Comparison of ENCODE assay signal across 9 mouse cellular contexts in genomic region chr4:3090378-3090735, GRCm38 (mm10).
DNase-seq lines count a peak whose midpoint lies in the region; ATAC-seq and TF ChIP-seq lines count a peak whose summit lies in the region.
"Had no signal": no experiment of that assay in that cellular context is flagged by ENCODE, and none has a peak within 500 bp of the region (broad histone marks: within the 10 kb centered on the region; RNA-seq: fewer than 3 reads in every experiment).

No protein-coding gene starts in this region.

- no peaks in the 10 kb centered on the region for H3K27me3 ChIP-seq in hindbrain, embryonic 10.5 days (ENCODE audit: insufficient read depth, poor library complexity, severe bottlenecking)
- H3K27me3 ChIP-seq in hindbrain, embryonic 12.5 days: no peaks in the 10 kb centered on the region
- no peaks in the 10 kb centered on the region for H3K27me3 ChIP-seq in G1E (ENCODE audit: insufficient read depth, low read length)
- no peaks in the 10 kb centered on the region for H3K27me3 ChIP-seq in embryonic facial prominence, embryonic 13.5 days
- no peaks in the 10 kb centered on the region for H3K27me3 ChIP-seq in midbrain, embryonic 12.5 days

- H3K4me1 ChIP-seq in hindbrain, embryonic 10.5 days (replicated peaks): no peaks in the 10 kb centered on the region
- no peaks in the 10 kb centered on the region for H3K4me1 ChIP-seq in hindbrain, embryonic 12.5 days
- no peaks in the 10 kb centered on the region for H3K4me1 ChIP-seq in G1E (ENCODE audit: insufficient read depth, low read depth, low read length)
- no peaks in the 10 kb centered on the region for H3K4me1 ChIP-seq in embryonic facial prominence, embryonic 13.5 days
- no peaks in the 10 kb centered on the region for H3K4me1 ChIP-seq in midbrain, embryonic 12.5 days

- no peaks in the 10 kb centered on the region for H3K36me3 ChIP-seq in hindbrain, embryonic 10.5 days
- H3K36me3 ChIP-seq in hindbrain, embryonic 12.5 days: no peaks in the 10 kb centered on the region
- H3K36me3 ChIP-seq in G1E (replicated peaks): no peaks in the 10 kb centered on the region
- no peaks in the 10 kb centered on the region for H3K36me3 ChIP-seq in embryonic facial prominence, embryonic 13.5 days
- H3K36me3 ChIP-seq in midbrain, embryonic 12.5 days: no peaks in the 10 kb centered on the region

- no peak overlapping the region for H3K4me2 ChIP-seq in hindbrain, embryonic 12.5 days (replicated peaks)
- no peak overlapping the region for H3K4me2 ChIP-seq in embryonic facial prominence, embryonic 13.5 days
- no peak overlapping the region for H3K4me2 ChIP-seq in midbrain, embryonic 12.5 days (replicated peaks)

- DNase-seq in hindbrain, embryonic 10.5 days (ENCODE audit: low spot score): peak; percentile 2
- no peak for DNase-seq in G1E (ENCODE audit: low spot score)
- no peak for DNase-seq in cerebellum, adult 9-11 months
- DNase-seq in layer of hippocampus, adult 8-10 months (ENCODE audit: low spot score in 2 of 2): no peak
- no peak for DNase-seq in kidney, postnatal 10 days

- H3K9me3 ChIP-seq in hindbrain, embryonic 10.5 days: peaks cover 55% of the 10 kb centered on the region
- H3K9me3 ChIP-seq in hindbrain, embryonic 12.5 days (replicated peaks): peaks cover 48% of the 10 kb centered on the region
- peaks cover 21% of the 10 kb centered on the region for H3K9me3 ChIP-seq in G1E (replicated peaks)
- H3K9me3 ChIP-seq in embryonic facial prominence, embryonic 13.5 days: peaks cover 43% of the 10 kb centered on the region
- H3K9me3 ChIP-seq in midbrain, embryonic 12.5 days: peaks cover 53% of the 10 kb centered on the region

- no peak overlapping the region for H3K27ac ChIP-seq in hindbrain, embryonic 10.5 days
- H3K27ac ChIP-seq in hindbrain, embryonic 12.5 days: no peak overlapping the region
- H3K27ac ChIP-seq in embryonic facial prominence, embryonic 13.5 days: no peak overlapping the region
- H3K27ac ChIP-seq in midbrain, embryonic 12.5 days (replicated peaks): no peak overlapping the region

- 73% methylated on average over 11 of the region's 11 CpGs for WGBS in hindbrain, embryonic 10.5 days
- 74% methylated on average over 11 of the region's 11 CpGs for WGBS in hindbrain, embryonic 12.5 days
- 73% methylated on average over 11 of the region's 11 CpGs for WGBS in embryonic facial prominence, embryonic 13.5 days
- 70% methylated on average over 11 of the region's 11 CpGs for WGBS in midbrain, embryonic 12.5 days

- H3K9ac ChIP-seq in hindbrain, embryonic 12.5 days: no peak overlapping the region
- no peak overlapping the region for H3K9ac ChIP-seq in embryonic facial prominence, embryonic 13.5 days
- H3K9ac ChIP-seq in midbrain, embryonic 12.5 days (replicated peaks): no peak overlapping the region

- no peak overlapping the region for H3K4me3 ChIP-seq in hindbrain, embryonic 10.5 days
- no peak overlapping the region for H3K4me3 ChIP-seq in hindbrain, embryonic 12.5 days
- H3K4me3 ChIP-seq in G1E (ENCODE audit: low read depth, low read length): no peak overlapping the region
- no peak overlapping the region for H3K4me3 ChIP-seq in embryonic facial prominence, embryonic 13.5 days
- H3K4me3 ChIP-seq in midbrain, embryonic 12.5 days: no peak overlapping the region
- H3K4me3 ChIP-seq: erythroblast, embryonic 14.5 days had no signal

- ATAC-seq in hindbrain, embryonic 12.5 days (ENCODE audit: low FRiP score): no peak
- peak; percentile 44; the same call in 1 of the 2 replicates for ATAC-seq in G1E (ENCODE audit: extremely low read depth, insufficient number of reproducible peaks, low FRiP score, poor library complexity, severe bottlenecking)
- peak; percentile 17; the same call in 1 of the 2 replicates for ATAC-seq in embryonic facial prominence, embryonic 13.5 days (ENCODE audit: insufficient number of reproducible peaks, insufficient read depth, low FRiP score, low TSS enrichment, low read depth)
- ATAC-seq in midbrain, embryonic 12.5 days (ENCODE audit: low FRiP score, low read depth): peak; percentile 32

- TF ChIP-seq CTCF in G1E (IDR thresholded peaks at IDR 0.05; ENCODE audit: low read depth, low read length): no peak
